Mouse (Mus musculus) stomach, postnatal 0 days (tissue): ENCODE data around the gene Ptpn9.
A peak's percentile ranks its signal among the peaks of the same experiment; 100 is the strongest.

Experiments
- CTCF ChIP-seq: IDR thresholded peaks from 2 replicates; pipeline ENCODE4 v1.5.1; 2016; ENCODE audit warnings: antibody characterized with exemption, low read depth, mild to moderate bottlenecking, moderate library complexity
- EP300 ChIP-seq: optimal IDR thresholded peaks from 2 replicates; pipeline ENCODE3; 2016; ENCODE audit warnings: antibody characterized with exemption

GRCm38 (mm10) chr9:57075681-57076381 lies 81.1 kb downstream of the Ptpn9 start:
- TF ChIP-seq CTCF, result peak; percentile 40
- TF ChIP-seq EP300, result no peak
